Comparison of ENCODE assay signal across 7 mouse cellular contexts in genomic region chr11:102990152-102990663, GRCm38 (mm10). TPM values are rescaled to one million over a fixed set of nuclear protein-coding genes. Genes with fewer than 3 reads are reported as not detected.
A peak's percentile ranks its signal among the peaks of the same experiment; 100 is the strongest.
DNase-seq lines count a peak whose midpoint lies in the region; ATAC-seq lines count a peak whose summit lies in the region.

No protein-coding gene starts in this region.

- peak overlapping the region; percentile 49 to 52 for H3K4me3 ChIP-seq in heart, embryonic 14.5 days (ENCODE audit: control insufficient read depth in 1 of 2, insufficient read depth in 1 of 2, low read depth in 1 of 2, low read length in 2 of 2)
- H3K4me3 ChIP-seq in kidney, embryonic 16.5 days (ENCODE audit: low read length) = peak overlapping the region; percentile 49

- WGBS in heart, embryonic 14.5 days = 1% methylated on average over 29 of the region's 29 CpGs
- WGBS in kidney, embryonic 16.5 days = under 1% methylated on average over 29 of the region's 29 CpGs

- no peaks in the 10 kb centered on the region for H3K9me3 ChIP-seq in heart, embryonic 14.5 days (ENCODE audit: control insufficient read depth, low read length)
- no peaks in the 10 kb centered on the region for H3K9me3 ChIP-seq in kidney, embryonic 16.5 days (ENCODE audit: low read length)

- no peak overlapping the region for H3K27ac ChIP-seq in heart, embryonic 14.5 days (replicated peaks in 1 of 2; ENCODE audit: control insufficient read depth in 1 of 2, insufficient read depth in 1 of 2, low read depth in 2 of 2, low read length in 2 of 2)
- no peak overlapping the region for H3K27ac ChIP-seq in kidney, embryonic 16.5 days (ENCODE audit: low read length)

- no peak for ATAC-seq in heart, embryonic 14.5 days (ENCODE audit: insufficient number of reproducible peaks, insufficient read depth, low FRiP score, low read depth)
- ATAC-seq in kidney, embryonic 16.5 days (ENCODE audit: low FRiP score, low TSS enrichment) = no peak
- ATAC-seq in megakaryocyte progenitor cell, adult 5-6 weeks (replicated peaks; ENCODE audit: poor library complexity) = peak; percentile 78

- peak overlapping the region; percentile 94 for H3K4me2 ChIP-seq in heart, embryonic 14.5 days (ENCODE audit: low read length)
- H3K4me2 ChIP-seq in kidney, embryonic 16.5 days (replicated peaks; ENCODE audit: low read depth, low read length) = peak overlapping the region; percentile 79

- peaks cover 5 to 7% of the 10 kb centered on the region in 2 experiments; a peak in 2 of 4 replicates for H3K4me1 ChIP-seq in heart, embryonic 14.5 days (ENCODE audit: control insufficient read depth in 2 of 2, insufficient read depth in 2 of 2, low read length in 2 of 2)
- peaks cover 26% of the 10 kb centered on the region for H3K4me1 ChIP-seq in kidney, embryonic 16.5 days (ENCODE audit: insufficient read depth, low read length)

- H3K9ac ChIP-seq in heart, embryonic 14.5 days (ENCODE audit: low read length) = peak overlapping the region; percentile 60
- H3K9ac ChIP-seq in kidney, embryonic 16.5 days (replicated peaks; ENCODE audit: low read length) = peak overlapping the region; percentile 52

- peak; percentile 50 for DNase-seq in urinary bladder, adult 2 months (ENCODE audit: low spot score)
- no peak for DNase-seq in urinary bladder, postnatal 10 days (ENCODE audit: low spot score)
- DNase-seq in cerebellum, postnatal 36 days = peak; percentile 68 to 74
- peak; percentile 8 for DNase-seq in splenic B cell, adult 2 months (ENCODE audit: low read depth, low spot score)

- peaks cover 14% of the 10 kb centered on the region for H3K36me3 ChIP-seq in heart, embryonic 14.5 days (ENCODE audit: control insufficient read depth, insufficient read depth, low read length)
- peaks cover 13% of the 10 kb centered on the region for H3K36me3 ChIP-seq in kidney, embryonic 16.5 days (ENCODE audit: insufficient read depth, low read length)
- H3K36me3 ChIP-seq in splenic B cell, adult 2 months (ENCODE audit: control insufficient read depth, insufficient read depth, low read length, poor library complexity, severe bottlenecking) = no peaks in the 10 kb centered on the region

- H3K27me3 ChIP-seq in heart, embryonic 14.5 days (ENCODE audit: control insufficient read depth, insufficient read depth, low read length) = peaks cover 39% of the 10 kb centered on the region
- peaks cover 31% of the 10 kb centered on the region for H3K27me3 ChIP-seq in kidney, embryonic 16.5 days (ENCODE audit: insufficient read depth, low read length)
- no peaks in the 10 kb centered on the region for H3K27me3 ChIP-seq in splenic B cell, adult 2 months (ENCODE audit: control insufficient read depth, insufficient read depth, low read length, poor library complexity, severe bottlenecking)

RNA-seq across cellular contexts. Expression of gene Nmt1, which starts 37.8 kb away (rescaled TPM):
- 53.5 and 57.6 TPM in 2 replicates for polyA plus RNA-seq in urinary bladder, adult 2 months (2012; rRNA removed)
- 47.8 and 51.7 TPM in 2 replicates for polyA plus RNA-seq in heart, embryonic 14.5 days (2014; fragmentation: Nextera tagmentation; extraction: Ambion mirVana)
- 50.7 and 51.9 TPM in 2 replicates for polyA plus RNA-seq in kidney, embryonic 16.5 days (2015; fragmentation: Nextera tagmentation; extraction: Ambion mirVana)
- total RNA-seq in megakaryocyte progenitor cell, adult 5-6 weeks (2015) = 38.8 and 39.5 TPM in 2 replicates
- total RNA-seq in megakaryocyte progenitor cell, adult 5-6 weeks (2017) = 44.8 and 45.1 TPM in 2 replicates

RNA-seq across cellular contexts. Expression of gene Dcakd, which starts 37.9 kb away (rescaled TPM):
- polyA plus RNA-seq in urinary bladder, adult 2 months (2012; rRNA removed) = 42.8 and 43.1 TPM in 2 replicates
- polyA plus RNA-seq in heart, embryonic 14.5 days (2014; fragmentation: Nextera tagmentation; extraction: Ambion mirVana) = 93.8 and 99.4 TPM in 2 replicates
- 161 and 201 TPM in 2 replicates for polyA plus RNA-seq in kidney, embryonic 16.5 days (2015; fragmentation: Nextera tagmentation; extraction: Ambion mirVana)
- 27.7 and 27.9 TPM in 2 replicates for total RNA-seq in megakaryocyte progenitor cell, adult 5-6 weeks (2015)
- total RNA-seq in megakaryocyte progenitor cell, adult 5-6 weeks (2017) = 17.5 and 24.2 TPM in 2 replicates

RNA-seq across cellular contexts. Expression of gene C1ql1, which starts 43.7 kb away (rescaled TPM):
- 0.44 and 0.49 TPM in 2 replicates for polyA plus RNA-seq in urinary bladder, adult 2 months (2012; rRNA removed)
- 0.71 and 1.5 TPM in 2 replicates for polyA plus RNA-seq in heart, embryonic 14.5 days (2014; fragmentation: Nextera tagmentation; extraction: Ambion mirVana)
- 2.5 and 3.0 TPM in 2 replicates for polyA plus RNA-seq in kidney, embryonic 16.5 days (2015; fragmentation: Nextera tagmentation; extraction: Ambion mirVana)
- not detected in 2 replicates for total RNA-seq in megakaryocyte progenitor cell, adult 5-6 weeks (2015)
- total RNA-seq in megakaryocyte progenitor cell, adult 5-6 weeks (2017) = not detected in 2 replicates
